Mouse (Mus musculus) liver, embryonic 14.5 days (tissue): ENCODE results near the gene Zbtb16.

Experiments used
- CTCF ChIP-seq: IDR thresholded peaks from 2 replicates; pipeline ENCODE4 v1.5.1; 2016; ENCODE audit warnings: antibody characterized with exemption, low read depth, control low read depth
- EP300 ChIP-seq: IDR thresholded peaks from 2 replicates; pipeline ENCODE4 v1.6.1; 2016; ENCODE audit warnings: antibody characterized with exemption, low read depth

DNA sequence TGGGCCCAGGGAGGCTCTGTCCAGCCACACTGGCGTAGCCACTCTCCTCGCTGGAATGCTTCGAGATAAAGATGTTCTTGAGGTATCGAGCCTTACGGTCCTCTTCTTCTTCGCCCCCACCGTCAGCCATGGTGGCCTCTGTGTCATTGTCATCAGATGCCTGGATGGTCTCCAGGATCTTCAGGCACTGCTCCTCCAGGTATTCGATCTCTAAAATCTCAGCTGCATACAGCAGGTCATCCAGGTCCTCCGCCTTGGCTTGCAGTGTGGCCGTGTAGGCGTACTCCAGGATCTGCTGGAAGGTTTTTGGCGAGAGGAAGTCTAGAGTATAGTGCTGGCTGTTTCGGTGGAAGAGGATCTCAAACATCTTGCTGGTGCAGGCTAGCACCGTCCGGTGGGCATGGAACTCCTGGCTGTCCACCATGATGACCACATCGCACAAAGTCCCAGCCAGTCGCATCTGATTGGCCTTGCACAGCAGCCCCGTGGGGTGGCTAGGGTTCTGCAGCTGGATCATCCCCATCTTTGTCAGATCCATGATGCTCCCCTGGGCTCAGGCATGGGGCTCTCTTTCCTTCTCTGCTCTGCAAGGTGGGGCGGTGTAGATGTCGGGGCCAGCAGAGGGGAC is 3.4 kb downstream of the Zbtb16 start:
- TF ChIP-seq CTCF (no peak), EP300 (no peak)
